Mouse (Mus musculus): ENCODE results near the gene Aif1. TPM values are rescaled to one million over a fixed set of nuclear protein-coding genes. Genes with fewer than 3 reads are reported as not detected.
A peak's percentile ranks its signal among the peaks of the same experiment; 100 is the strongest.

The Aif1 gene
- polyA plus RNA-seq, 1 experiment from 2014 or later, result 6.1 TPM

- no peak overlapping the region for H3K27ac ChIP-seq (replicated peaks; ENCODE audit: low read depth, low read length)
- 61% methylated on average over 4 of the region's 4 CpGs for WGBS
Measured at GRCm38 (mm10) chr17:35153931-35154330, 21.9 kb downstream of the Aif1 start.

GRCm38 (mm10) chr17:35153077-35153476 is 22.8 kb downstream of the Aif1 start:
- H3K9ac ChIP-seq (replicated peaks; ENCODE audit: low read length), result no peak overlapping the region
- no peak overlapping the region for H3K4me3 ChIP-seq (ENCODE audit: low read depth, low read length)
- no peaks in the 10 kb centered on the region for H3K27me3 ChIP-seq (ENCODE audit: control insufficient read depth, insufficient read depth, low read length)
- no peak overlapping the region for H3K27ac ChIP-seq (replicated peaks; ENCODE audit: low read depth, low read length)
- H3K36me3 ChIP-seq (replicated peaks; ENCODE audit: control insufficient read depth, insufficient read depth, low read depth, low read length), result peaks cover 82% of the 10 kb centered on the region
- H3K4me2 ChIP-seq (ENCODE audit: low read depth, low read length), result no peak overlapping the region
- no peak for ATAC-seq (replicated peaks; ENCODE audit: insufficient number of reproducible peaks, low FRiP score, low TSS enrichment, low read depth)
- WGBS, result 94% methylated on average over 9 of the region's 9 CpGs
- 0 out of 2 replicates have a peak, but pooled peaks cover 3% of the 10 kb centered on the region for H3K4me1 ChIP-seq (ENCODE audit: control insufficient read depth, insufficient read depth, low read length)
- H3K9me3 ChIP-seq (replicated peaks; ENCODE audit: control insufficient read depth, low read length), result no peaks in the 10 kb centered on the region
- DNase-seq (ENCODE audit: low spot score), result no peak

More at GRCm38 (mm10) chr17:35153931-35154330, 21.9 kb downstream of the Aif1 start:
- no peaks in the 10 kb centered on the region for H3K9me3 ChIP-seq (replicated peaks; ENCODE audit: control insufficient read depth, low read length)
- no peaks in the 10 kb centered on the region for H3K27me3 ChIP-seq (ENCODE audit: control insufficient read depth, insufficient read depth, low read length)
- 0 out of 2 replicates have a peak, but pooled peaks cover 3% of the 10 kb centered on the region for H3K4me1 ChIP-seq (ENCODE audit: control insufficient read depth, insufficient read depth, low read length)
- DNase-seq (ENCODE audit: low spot score) (peak; percentile 68), ATAC-seq (replicated peaks; ENCODE audit: insufficient number of reproducible peaks, low FRiP score, low TSS enrichment, low read depth) (no peak)
- H3K9ac ChIP-seq (replicated peaks; ENCODE audit: low read length), result no peak overlapping the region
- no peak overlapping the region for H3K4me3 ChIP-seq (ENCODE audit: low read depth, low read length)
- no peak overlapping the region for H3K4me2 ChIP-seq (ENCODE audit: low read depth, low read length)
- peaks cover 88% of the 10 kb centered on the region for H3K36me3 ChIP-seq (replicated peaks; ENCODE audit: control insufficient read depth, insufficient read depth, low read depth, low read length)

GRCm38 (mm10) chr17:35152121-35152520 is 23.7 kb downstream of the Aif1 start:
- no peaks in the 10 kb centered on the region for H3K9me3 ChIP-seq (replicated peaks; ENCODE audit: control insufficient read depth, low read length)
- peaks cover 73% of the 10 kb centered on the region for H3K36me3 ChIP-seq (replicated peaks; ENCODE audit: control insufficient read depth, insufficient read depth, low read depth, low read length)
- no peak overlapping the region for H3K9ac ChIP-seq (replicated peaks; ENCODE audit: low read length)
- H3K4me2 ChIP-seq (ENCODE audit: low read depth, low read length), result no peak overlapping the region
- DNase-seq (ENCODE audit: low spot score) (no peak), ATAC-seq (replicated peaks; ENCODE audit: insufficient number of reproducible peaks, low FRiP score, low TSS enrichment, low read depth) (no peak)
- no peak overlapping the region for H3K27ac ChIP-seq (replicated peaks; ENCODE audit: low read depth, low read length)
- whole genome bisulfite sequencing, result 97% methylated on average over 4 of the region's 4 CpGs
- no peaks in the 10 kb centered on the region for H3K27me3 ChIP-seq (ENCODE audit: control insufficient read depth, insufficient read depth, low read length)
- no peak overlapping the region for H3K4me3 ChIP-seq (ENCODE audit: low read depth, low read length)
- 0 out of 2 replicates have a peak, but pooled peaks cover 3% of the 10 kb centered on the region for H3K4me1 ChIP-seq (ENCODE audit: control insufficient read depth, insufficient read depth, low read length)

GRCm38 (mm10) chr17:35147922-35148639 is 27.8 kb downstream of the Aif1 start:
- H3K36me3 ChIP-seq (replicated peaks; ENCODE audit: control insufficient read depth, insufficient read depth, low read depth, low read length), result peaks cover 64% of the 10 kb centered on the region
- H3K9ac ChIP-seq (replicated peaks; ENCODE audit: low read length), result no peak overlapping the region
- no peak for ATAC-seq (replicated peaks; ENCODE audit: insufficient number of reproducible peaks, low FRiP score, low TSS enrichment, low read depth)
- 69% methylated on average over 5 of the region's 5 CpGs for WGBS
- no peaks in the 10 kb centered on the region for H3K4me1 ChIP-seq (ENCODE audit: control insufficient read depth, insufficient read depth, low read length)
- DNase-seq (ENCODE audit: low spot score), result peak; percentile 22
- no peaks in the 10 kb centered on the region for H3K9me3 ChIP-seq (replicated peaks; ENCODE audit: control insufficient read depth, low read length)
- no peak overlapping the region for H3K4me2 ChIP-seq (ENCODE audit: low read depth, low read length)
- H3K27me3 ChIP-seq (ENCODE audit: control insufficient read depth, insufficient read depth, low read length), result no peaks in the 10 kb centered on the region
- no peak overlapping the region for H3K27ac ChIP-seq (replicated peaks; ENCODE audit: low read depth, low read length)
- no peak overlapping the region for H3K4me3 ChIP-seq (ENCODE audit: low read depth, low read length)

GRCm38 (mm10) chr17:35147348-35147747 is 28.5 kb downstream of the Aif1 start:
- WGBS, result 55% methylated on average over 3 of the region's 3 CpGs
- no peak overlapping the region for H3K4me2 ChIP-seq (ENCODE audit: low read depth, low read length)
- peaks cover 67% of the 10 kb centered on the region for H3K36me3 ChIP-seq (replicated peaks; ENCODE audit: control insufficient read depth, insufficient read depth, low read depth, low read length)
- no peak overlapping the region for H3K9ac ChIP-seq (replicated peaks; ENCODE audit: low read length)
- no peaks in the 10 kb centered on the region for H3K4me1 ChIP-seq (ENCODE audit: control insufficient read depth, insufficient read depth, low read length)
- H3K27me3 ChIP-seq (ENCODE audit: control insufficient read depth, insufficient read depth, low read length), result no peaks in the 10 kb centered on the region
- H3K4me3 ChIP-seq (ENCODE audit: low read depth, low read length), result no peak overlapping the region
- no peak overlapping the region for H3K27ac ChIP-seq (replicated peaks; ENCODE audit: low read depth, low read length)
- no peak for ATAC-seq (replicated peaks; ENCODE audit: insufficient number of reproducible peaks, low FRiP score, low TSS enrichment, low read depth)
- H3K9me3 ChIP-seq (replicated peaks; ENCODE audit: control insufficient read depth, low read length), result no peaks in the 10 kb centered on the region
- no peak for DNase-seq (ENCODE audit: low spot score)

GRCm38 (mm10) chr17:35146139-35146538 is 29.7 kb downstream of the Aif1 start:
- peaks cover 70% of the 10 kb centered on the region for H3K36me3 ChIP-seq (replicated peaks; ENCODE audit: control insufficient read depth, insufficient read depth, low read depth, low read length)
- no peak overlapping the region for H3K9ac ChIP-seq (replicated peaks; ENCODE audit: low read length)
- H3K27ac ChIP-seq (replicated peaks; ENCODE audit: low read depth, low read length), result no peak overlapping the region
- H3K9me3 ChIP-seq (replicated peaks; ENCODE audit: control insufficient read depth, low read length), result no peaks in the 10 kb centered on the region
- H3K27me3 ChIP-seq (ENCODE audit: control insufficient read depth, insufficient read depth, low read length), result no peaks in the 10 kb centered on the region
- H3K4me2 ChIP-seq (ENCODE audit: low read depth, low read length), result no peak overlapping the region
- ATAC-seq (replicated peaks; ENCODE audit: insufficient number of reproducible peaks, low FRiP score, low TSS enrichment, low read depth) (no peak), DNase-seq (ENCODE audit: low spot score) (no peak)
- 92% methylated on average over 5 of the region's 5 CpGs for WGBS
- no peak overlapping the region for H3K4me3 ChIP-seq (ENCODE audit: low read depth, low read length)
- H3K4me1 ChIP-seq (ENCODE audit: control insufficient read depth, insufficient read depth, low read length), result no peaks in the 10 kb centered on the region

- ATAC-seq (replicated peaks; ENCODE audit: insufficient number of reproducible peaks, low FRiP score, low TSS enrichment, low read depth) (no peak), DNase-seq (ENCODE audit: low spot score) (no peak)
- H3K36me3 ChIP-seq (replicated peaks; ENCODE audit: control insufficient read depth, insufficient read depth, low read depth, low read length), result peaks cover 62% of the 10 kb centered on the region
- H3K4me3 ChIP-seq (ENCODE audit: low read depth, low read length), result no peak overlapping the region
- H3K4me1 ChIP-seq (ENCODE audit: control insufficient read depth, insufficient read depth, low read length), result no peaks in the 10 kb centered on the region
- 90% methylated on average over 6 of the region's 6 CpGs for WGBS
- no peak overlapping the region for H3K27ac ChIP-seq (replicated peaks; ENCODE audit: low read depth, low read length)
- no peak overlapping the region for H3K9ac ChIP-seq (replicated peaks; ENCODE audit: low read length)
- H3K9me3 ChIP-seq (replicated peaks; ENCODE audit: control insufficient read depth, low read length), result no peaks in the 10 kb centered on the region
- no peaks in the 10 kb centered on the region for H3K27me3 ChIP-seq (ENCODE audit: control insufficient read depth, insufficient read depth, low read length)
- no peak overlapping the region for H3K4me2 ChIP-seq (ENCODE audit: low read depth, low read length)
Measured at GRCm38 (mm10) chr17:35141971-35142370, 33.9 kb downstream of the Aif1 start.

GRCm38 (mm10) chr17:35140490-35140996 is 35.3 kb downstream of the Aif1 start:
- DNase-seq (ENCODE audit: low spot score) (no peak), ATAC-seq (replicated peaks; ENCODE audit: insufficient number of reproducible peaks, low FRiP score, low TSS enrichment, low read depth) (no peak)
- Histone ChIP-seq H3K27ac (replicated peaks; ENCODE audit: low read depth, low read length) (no peak overlapping the region), H3K36me3 (replicated peaks; ENCODE audit: control insufficient read depth, insufficient read depth, low read depth, low read length) (peaks cover 54% of the 10 kb centered on the region), H3K9ac (replicated peaks; ENCODE audit: low read length) (no peak overlapping the region), H3K9me3 (replicated peaks; ENCODE audit: control insufficient read depth, low read length) (no peaks in the 10 kb centered on the region), H3K4me2 (ENCODE audit: low read depth, low read length) (no peak overlapping the region), H3K4me1 (ENCODE audit: control insufficient read depth, insufficient read depth, low read length) (no peaks in the 10 kb centered on the region), H3K27me3 (ENCODE audit: control insufficient read depth, insufficient read depth, low read length) (no peaks in the 10 kb centered on the region), H3K4me3 (ENCODE audit: low read depth, low read length) (no peak overlapping the region)
- 83% methylated on average over 16 of the region's 16 CpGs for WGBS

Data from embryonic facial prominence, embryonic 11.5 days (tissue).